In genomic region chr3:50381861-50382693, GRCm38 (mm10) we compare ENCODE assay signal across 8 mouse cellular contexts.
DNase-seq lines count a peak whose midpoint lies in the region; ATAC-seq and TF ChIP-seq lines count a peak whose summit lies in the region.

No protein-coding gene starts in this region.

- TF ChIP-seq POLR2A in olfactory bulb, adult 2 months (IDR thresholded peaks at IDR 0.05; ENCODE audit: insufficient read depth, low read depth, low read length), result no peak

- no peaks in the 10 kb centered on the region for H3K36me3 ChIP-seq in embryonic facial prominence, embryonic 14.5 days (ENCODE audit: control insufficient read depth, insufficient read depth, low read length)
- no peaks in the 10 kb centered on the region for H3K36me3 ChIP-seq in hindbrain, postnatal 0 days (ENCODE audit: insufficient read depth, low read length)
- no peaks in the 10 kb centered on the region for H3K36me3 ChIP-seq in liver, postnatal 0 days (replicated peaks; ENCODE audit: insufficient read depth, low read length)

- no peaks in the 10 kb centered on the region for H3K27me3 ChIP-seq in embryonic facial prominence, embryonic 14.5 days (replicated peaks; ENCODE audit: control insufficient read depth, insufficient read depth, low read length)
- H3K27me3 ChIP-seq in hindbrain, postnatal 0 days (ENCODE audit: insufficient read depth, low read length), result no peaks in the 10 kb centered on the region
- H3K27me3 ChIP-seq in liver, postnatal 0 days (ENCODE audit: insufficient read depth, low read length), result no peaks in the 10 kb centered on the region

- TF ChIP-seq EP300 in liver, postnatal 0 days (IDR thresholded peaks at IDR 0.05; ENCODE audit: low read depth), result no peak

- peak; percentile 4 for DNase-seq in cerebellum, adult 8-10 months
- DNase-seq in cerebellum, adult 11-12 months, result no peak
- DNase-seq in embryonic facial prominence, embryonic 14.5 days (ENCODE audit: low spot score), result peak; percentile 46
- no peak for DNase-seq in hindbrain, postnatal 0 days (ENCODE audit: low spot score)
- no peak for DNase-seq in liver, postnatal 0 days
- no peak for DNase-seq in adrenal gland, adult 2 months
- DNase-seq in gastrocnemius, postnatal 25 days, result no peak

- peak overlapping the region; percentile 43 for H3K4me3 ChIP-seq in embryonic facial prominence, embryonic 14.5 days (ENCODE audit: low read depth, low read length)
- peak overlapping the region; percentile 32 for H3K4me3 ChIP-seq in hindbrain, postnatal 0 days (ENCODE audit: low read length)
- H3K4me3 ChIP-seq in liver, postnatal 0 days (ENCODE audit: low read depth, low read length), result peak overlapping the region; percentile 21
- peak overlapping the region; percentile 32 for H3K4me3 ChIP-seq in olfactory bulb, adult 2 months (ENCODE audit: insufficient read depth, low read depth, low read length)

- no peak for TF ChIP-seq CTCF in hindbrain, postnatal 0 days (IDR thresholded peaks at IDR 0.05; ENCODE audit: low read depth)
- TF ChIP-seq CTCF in liver, postnatal 0 days (IDR thresholded peaks at IDR 0.05; ENCODE audit: low read depth), result no peak
- TF ChIP-seq CTCF in olfactory bulb, adult 2 months (IDR thresholded peaks at IDR 0.05; ENCODE audit: insufficient read depth, low read depth, low read length), result no peak

- no peaks in the 10 kb centered on the region for H3K9me3 ChIP-seq in embryonic facial prominence, embryonic 14.5 days (ENCODE audit: control insufficient read depth, low read length)
- no peaks in the 10 kb centered on the region for H3K9me3 ChIP-seq in hindbrain, postnatal 0 days (ENCODE audit: low read length)
- H3K9me3 ChIP-seq in liver, postnatal 0 days (ENCODE audit: low read length), result no peaks in the 10 kb centered on the region

- H3K4me2 ChIP-seq in embryonic facial prominence, embryonic 14.5 days (ENCODE audit: low read depth, low read length), result peak overlapping the region; percentile 53
- peak overlapping the region; percentile 54 for H3K4me2 ChIP-seq in hindbrain, postnatal 0 days (ENCODE audit: low read depth, low read length)
- peak overlapping the region; percentile 56 for H3K4me2 ChIP-seq in liver, postnatal 0 days (ENCODE audit: low read depth, low read length)

- H3K27ac ChIP-seq in embryonic facial prominence, embryonic 14.5 days (replicated peaks; ENCODE audit: low read depth, low read length), result peak overlapping the region; percentile 44
- peak overlapping the region; percentile 32; the same call in 1 of the 2 replicates for H3K27ac ChIP-seq in hindbrain, postnatal 0 days
- no peak overlapping the region for H3K27ac ChIP-seq in liver, postnatal 0 days (ENCODE audit: low read depth)
- H3K27ac ChIP-seq in olfactory bulb, adult 2 months (ENCODE audit: insufficient read depth, low read depth, low read length), result no peak overlapping the region

- 22% methylated on average over 22 of the region's 22 CpGs for WGBS in embryonic facial prominence, embryonic 14.5 days
- WGBS in hindbrain, postnatal 0 days, result 33% methylated on average over 22 of the region's 22 CpGs
- 21% methylated on average over 22 of the region's 22 CpGs for WGBS in liver, postnatal 0 days (ENCODE audit: insufficient replicate concordance)
- 23% methylated on average over 22 of the region's 22 CpGs for WGBS in olfactory bulb, adult 2 months

- ATAC-seq in embryonic facial prominence, embryonic 14.5 days (ENCODE audit: low read depth), result peak; percentile 41; the same call in 1 of the 2 replicates
- peak; percentile 70; the same call in 1 of the 2 replicates for ATAC-seq in hindbrain, postnatal 0 days
- ATAC-seq in liver, postnatal 0 days, result no peak

- H3K4me1 ChIP-seq in embryonic facial prominence, embryonic 14.5 days (ENCODE audit: control insufficient read depth, insufficient read depth, low read length), result no peaks in the 10 kb centered on the region; the same call in 1 of the 2 replicates
- H3K4me1 ChIP-seq in hindbrain, postnatal 0 days (ENCODE audit: insufficient read depth, low read length), result no peaks in the 10 kb centered on the region; the same call in 1 of the 2 replicates
- no peaks in the 10 kb centered on the region for H3K4me1 ChIP-seq in liver, postnatal 0 days (ENCODE audit: insufficient read depth)
- H3K4me1 ChIP-seq in olfactory bulb, adult 2 months (ENCODE audit: control insufficient read depth, insufficient read depth, low read length), result peaks cover 3% of the 10 kb centered on the region; the same call in 1 of the 2 replicates

- peak overlapping the region; percentile 51 for H3K9ac ChIP-seq in embryonic facial prominence, embryonic 14.5 days (ENCODE audit: low read depth, low read length)
- H3K9ac ChIP-seq in hindbrain, postnatal 0 days (replicated peaks; ENCODE audit: low read length), result peak overlapping the region; percentile 31; the same call in 1 of the 2 replicates
- no peak overlapping the region for H3K9ac ChIP-seq in liver, postnatal 0 days (replicated peaks)

Comparison
In these comparisons a context has a peak if more than half of its experiments do, and no peak if none do; other contexts are left out.
1. DNase-seq: peak in cerebellum, adult 8-10 months (single experiment) and embryonic facial prominence, embryonic 14.5 days (single experiment); none in cerebellum, adult 11-12 months (single experiment), hindbrain, postnatal 0 days (single experiment), liver, postnatal 0 days (single experiment), adrenal gland, adult 2 months (single experiment) and gastrocnemius, postnatal 25 days (single experiment).
2. H3K27ac ChIP-seq: peak in embryonic facial prominence, embryonic 14.5 days (single experiment) and hindbrain, postnatal 0 days (single experiment); none in liver, postnatal 0 days (single experiment) and olfactory bulb, adult 2 months (single experiment).
3. Peak in every context shown above with its lines, with median percentiles within 50 percentile points of each other: H3K4me2 ChIP-seq and H3K4me3 ChIP-seq.